Mouse (Mus musculus): ENCODE results near the gene Syndig1.

- no peak for TF ChIP-seq CTCF (IDR thresholded peaks at IDR 0.05; ENCODE audit: control insufficient read depth, insufficient read depth, insufficient read length)
- no peak for TF ChIP-seq MAX (IDR thresholded peaks at IDR 0.05)
- no peak for TF ChIP-seq USF1 (IDR thresholded peaks at IDR 0.05; ENCODE audit: low read depth)
- TF ChIP-seq MYOG (IDR thresholded peaks at IDR 0.05; ENCODE audit: control insufficient read depth, extremely low read depth, insufficient read length): no peak
- TF ChIP-seq FOSL1 (IDR thresholded peaks at IDR 0.05; ENCODE audit: insufficient read depth, low read length, poor library complexity, severe bottlenecking): no peak
- TF ChIP-seq MYOD1 (IDR thresholded peaks at IDR 0.05; ENCODE audit: control insufficient read depth, insufficient read length, low read depth): no peak
These were observed 10.7 kb downstream of the Syndig1 start for GRCm38 (mm10) chr2:149839666-149840065.

All from C2C12 (cell line).